Mouse (Mus musculus) megakaryocyte progenitor cell, adult 5-6 weeks (primary cell): Measurements from ENCODE around the gene Lipe. TPM values are rescaled to one million over a fixed set of nuclear protein-coding genes. Genes with fewer than 3 reads are reported as not detected.

Experiments used
- ATAC-seq: replicated peaks from 2 replicates; pipeline ENCODE4 v1.8.0; 2016; ENCODE audit warnings: mild to moderate bottlenecking, moderate TSS enrichment, inconsistent platforms; ENCODE audit not compliant: poor library complexity
- total RNA-seq, 2 experiments: library from RNA; stranded (forward) in 1 of 2; stranded (reverse) in 1 of 2; fragments of 157-497, 149-512 nt in 1 of 2; fragments of 200-1000 nt in 1 of 2; gene quantifications; 2 replicates each; pipeline versions ENCODE4 v1.2.3 to v1.2.4; 2015 to 2017

Gene Lipe
- total RNA-seq, 2 experiments from 2014 or later = 7.2 to 9.8 TPM

DNA sequence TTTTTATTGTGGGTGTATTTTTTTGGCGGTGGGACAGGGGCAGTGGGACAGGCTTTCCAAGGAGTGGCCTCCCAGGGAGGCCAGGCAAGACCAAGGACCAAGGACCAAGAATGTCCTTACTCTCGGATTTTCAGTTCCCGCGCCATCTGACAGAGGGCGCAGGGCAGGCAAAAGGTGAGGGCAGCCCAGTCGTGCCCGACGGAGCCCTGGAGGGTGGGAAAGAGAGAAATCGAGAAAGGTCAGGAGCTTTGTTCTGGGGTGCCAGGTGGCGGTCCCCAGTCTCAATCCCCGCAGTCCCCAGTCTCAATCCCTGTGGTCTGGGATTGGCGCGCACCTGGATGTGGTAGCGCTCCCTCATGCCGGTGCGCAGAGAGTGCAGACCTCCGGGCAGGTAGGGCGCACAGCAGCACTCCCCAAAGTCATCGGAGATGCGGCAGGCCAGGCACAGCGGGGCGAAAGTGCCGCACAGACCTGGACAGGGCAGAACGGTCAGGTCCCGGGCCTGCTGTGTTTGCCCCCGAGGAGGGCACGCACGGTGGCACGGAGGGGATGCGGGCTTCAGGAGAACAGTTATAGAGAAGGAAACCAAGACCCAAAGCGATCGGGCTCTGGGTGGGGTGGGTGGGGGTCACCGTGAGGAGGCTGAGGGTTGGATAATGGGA, 30.7 kb downstream of the Lipe start:
- ATAC-seq = peak; percentile 44

DNA sequence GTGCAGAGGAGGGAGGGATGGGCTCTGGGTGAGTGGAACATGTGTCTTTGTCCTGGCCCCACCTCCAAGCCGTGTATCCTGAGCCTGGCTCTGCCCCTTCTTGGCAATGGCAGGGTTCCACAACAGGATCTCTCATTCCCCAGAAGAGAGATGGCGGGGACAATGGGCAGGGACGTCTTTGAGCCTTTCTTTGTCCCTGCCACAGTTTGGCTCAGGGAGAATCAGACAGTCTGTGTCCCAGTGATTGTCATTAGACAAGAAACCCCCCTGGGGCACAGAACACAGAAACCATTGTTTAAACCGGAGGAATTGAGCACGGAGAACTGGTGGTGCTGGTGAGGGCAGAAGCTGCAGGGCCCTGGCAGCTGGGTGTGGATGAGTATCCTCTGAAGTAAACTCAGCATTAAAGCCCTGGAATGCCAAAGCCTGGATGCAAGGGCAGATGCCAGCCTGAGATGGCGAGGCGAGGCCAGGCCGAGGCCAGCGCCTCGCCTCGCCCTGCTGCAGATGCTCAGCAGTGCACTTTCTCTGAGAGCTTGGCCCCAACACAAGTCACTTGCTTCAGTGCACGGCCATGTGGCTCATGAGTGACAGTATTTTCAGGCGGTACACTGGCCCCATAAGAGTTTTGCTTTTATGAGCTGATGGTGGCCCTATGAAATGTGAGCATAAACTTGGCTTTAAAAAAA, 32.4 kb downstream of the Lipe start:
- no peak for ATAC-seq

DNA sequence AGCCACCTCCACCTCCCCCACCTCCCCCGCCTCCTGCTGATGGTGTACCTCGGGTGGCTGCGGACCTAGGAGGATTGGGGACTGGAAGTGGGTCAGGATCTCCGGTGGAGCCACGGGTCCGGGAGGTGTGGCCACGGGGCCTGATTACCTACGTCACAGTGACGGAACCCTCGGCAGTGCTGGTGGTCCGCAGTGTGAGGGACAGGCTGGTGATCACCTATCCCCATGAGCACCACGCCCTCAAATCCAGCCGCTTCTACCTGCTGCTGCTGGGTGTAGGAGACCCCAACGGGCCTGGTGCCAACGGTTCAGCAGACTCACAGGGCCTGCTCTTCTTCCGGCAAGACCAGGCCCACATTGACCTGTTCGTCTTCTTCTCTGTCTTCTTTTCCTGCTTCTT, 34.9 kb downstream of the Lipe start:
- ATAC-seq = no peak

DNA sequence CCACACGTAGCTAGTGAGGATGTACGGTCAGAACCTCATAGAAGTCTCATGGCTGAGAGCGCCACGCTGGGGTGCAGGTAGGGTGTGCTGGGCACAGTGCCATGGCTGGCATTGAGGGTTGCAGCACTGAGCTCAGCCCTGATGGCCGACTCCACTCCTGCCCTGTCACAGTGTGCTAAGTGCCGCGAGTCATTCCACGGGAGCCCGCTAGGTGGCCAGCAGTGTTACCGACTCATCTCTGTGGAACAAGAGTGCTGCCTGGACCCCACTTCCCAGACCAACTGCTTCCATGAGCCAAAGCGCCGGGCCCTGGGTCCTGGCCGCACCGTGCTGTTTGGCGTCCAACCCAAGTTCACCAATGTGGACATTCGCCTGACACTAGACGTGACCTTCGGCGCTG, 35.4 kb downstream of the Lipe start:
- ATAC-seq = peak; percentile 23

DNA sequence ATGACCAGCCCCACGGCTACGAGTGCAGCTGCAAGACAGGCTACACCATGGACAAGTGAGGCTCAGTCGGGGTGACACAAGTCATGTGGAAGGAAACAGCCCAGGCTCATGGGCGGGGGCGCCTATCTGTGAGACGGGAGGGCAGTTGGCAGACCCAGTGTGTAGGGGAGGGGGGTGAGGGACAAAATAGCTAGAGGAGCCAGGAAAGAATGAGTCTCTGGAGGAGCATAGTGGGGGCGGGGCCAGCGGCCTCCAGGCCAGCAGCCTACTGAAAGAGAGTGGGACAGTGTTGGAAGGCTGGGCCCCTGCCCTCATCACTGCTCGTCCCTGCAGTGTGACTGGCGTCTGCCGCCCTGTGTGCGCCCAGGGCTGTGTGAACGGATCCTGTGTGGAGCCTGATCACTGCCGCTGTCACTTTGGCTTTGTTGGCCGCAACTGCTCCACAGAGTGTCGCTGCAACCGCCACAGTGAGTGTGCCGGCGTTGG, 39.7 kb downstream of the Lipe start:
- ATAC-seq = no peak

DNA sequence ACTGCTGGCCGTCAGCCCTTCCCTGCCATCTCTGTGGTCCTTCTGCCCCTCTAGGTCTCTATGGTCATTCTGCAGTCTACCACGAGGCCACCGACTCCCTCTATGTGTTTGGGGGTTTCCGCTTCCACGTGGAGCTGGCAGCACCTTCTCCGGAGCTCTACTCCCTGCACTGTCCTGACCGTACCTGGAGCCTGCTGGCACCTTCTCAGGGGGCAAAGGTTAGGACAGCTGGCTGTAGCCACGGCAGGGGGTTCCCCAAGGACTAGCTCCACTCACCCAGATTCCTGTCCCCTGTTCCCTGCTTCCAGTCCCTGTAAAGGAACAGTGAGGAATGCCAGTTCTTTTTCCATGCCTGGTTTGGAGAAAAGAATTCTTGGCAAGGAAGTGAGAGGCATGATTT, 49.6 kb downstream of the Lipe start:
- ATAC-seq = no peak

DNA sequence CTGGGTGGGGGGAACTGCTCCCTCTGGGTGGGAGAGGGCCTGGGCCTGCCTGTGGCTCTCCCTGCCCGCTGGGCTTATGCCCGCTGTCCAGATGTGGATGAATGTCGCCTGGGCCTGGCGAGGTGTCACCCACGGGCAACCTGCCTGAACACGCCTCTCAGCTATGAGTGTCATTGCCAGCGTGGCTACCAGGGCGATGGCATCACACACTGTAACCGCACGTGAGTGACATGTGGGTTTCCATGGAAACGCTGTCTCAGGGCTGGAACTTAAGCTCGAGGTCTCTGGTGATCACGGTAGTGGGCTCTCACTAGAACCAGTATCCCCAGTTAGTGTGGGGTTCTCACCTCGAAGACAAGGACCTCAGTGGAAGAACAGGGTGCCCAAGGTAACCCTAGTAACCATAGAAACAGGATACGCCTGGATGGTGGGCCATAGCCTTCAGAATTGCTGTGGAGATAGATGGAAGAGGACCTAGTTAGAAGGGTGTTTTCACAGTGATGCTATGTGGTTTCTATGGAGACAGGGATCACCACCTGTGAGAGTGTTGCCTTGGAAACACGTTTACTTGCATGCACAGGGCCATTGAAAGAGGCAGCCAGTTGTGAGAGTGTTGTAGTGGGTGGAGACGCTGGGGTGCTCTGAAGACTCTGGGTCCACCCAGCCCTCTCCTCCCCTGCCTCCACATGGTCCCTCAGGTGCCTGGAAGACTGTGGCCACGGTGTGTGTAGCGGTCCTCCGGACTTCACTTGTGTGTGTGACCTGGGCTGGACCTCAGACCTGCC, 57.3 kb downstream of the Lipe start:
- ATAC-seq = no peak

DNA sequence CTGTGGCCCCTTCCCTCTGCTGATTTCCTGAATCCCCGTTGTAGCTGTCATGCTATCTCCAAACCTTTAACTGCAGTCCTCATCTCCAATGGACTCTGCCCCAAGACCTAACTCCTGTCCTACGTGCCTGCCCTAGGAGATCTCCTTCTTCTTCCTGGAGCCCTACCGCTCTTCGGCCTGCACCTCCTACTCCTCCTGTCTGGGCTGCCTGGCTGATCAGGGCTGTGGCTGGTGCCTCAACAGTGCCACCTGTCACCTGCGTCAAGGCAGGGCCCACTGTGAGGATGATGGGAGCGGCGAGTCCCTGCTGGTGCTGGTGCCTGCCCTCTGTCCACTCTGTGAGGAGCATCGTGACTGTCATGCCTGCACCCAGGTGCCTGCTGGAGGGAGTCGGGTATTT, 59.2 kb downstream of the Lipe start:
- ATAC-seq = no peak

DNA sequence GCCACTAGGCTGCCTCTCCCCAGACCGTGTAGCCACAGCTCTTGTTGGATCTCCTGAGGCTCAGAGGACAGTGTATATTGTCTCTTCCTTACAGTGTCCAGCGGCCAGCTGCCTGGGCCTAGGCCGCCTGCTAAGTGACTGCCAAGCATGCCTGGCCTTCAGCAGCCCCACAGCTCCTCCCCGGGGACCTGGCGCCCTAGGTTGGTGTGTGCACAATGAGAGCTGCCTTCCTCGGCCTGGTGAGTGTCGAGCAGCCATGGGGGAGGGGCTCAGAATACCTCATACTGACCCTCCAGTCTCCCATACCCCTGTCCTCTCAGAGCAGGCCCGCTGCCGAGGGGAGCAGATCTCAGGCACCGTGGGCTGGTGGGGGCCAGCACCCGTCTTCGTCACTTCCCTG, 64.0 kb downstream of the Lipe start:
- ATAC-seq = no peak

DNA sequence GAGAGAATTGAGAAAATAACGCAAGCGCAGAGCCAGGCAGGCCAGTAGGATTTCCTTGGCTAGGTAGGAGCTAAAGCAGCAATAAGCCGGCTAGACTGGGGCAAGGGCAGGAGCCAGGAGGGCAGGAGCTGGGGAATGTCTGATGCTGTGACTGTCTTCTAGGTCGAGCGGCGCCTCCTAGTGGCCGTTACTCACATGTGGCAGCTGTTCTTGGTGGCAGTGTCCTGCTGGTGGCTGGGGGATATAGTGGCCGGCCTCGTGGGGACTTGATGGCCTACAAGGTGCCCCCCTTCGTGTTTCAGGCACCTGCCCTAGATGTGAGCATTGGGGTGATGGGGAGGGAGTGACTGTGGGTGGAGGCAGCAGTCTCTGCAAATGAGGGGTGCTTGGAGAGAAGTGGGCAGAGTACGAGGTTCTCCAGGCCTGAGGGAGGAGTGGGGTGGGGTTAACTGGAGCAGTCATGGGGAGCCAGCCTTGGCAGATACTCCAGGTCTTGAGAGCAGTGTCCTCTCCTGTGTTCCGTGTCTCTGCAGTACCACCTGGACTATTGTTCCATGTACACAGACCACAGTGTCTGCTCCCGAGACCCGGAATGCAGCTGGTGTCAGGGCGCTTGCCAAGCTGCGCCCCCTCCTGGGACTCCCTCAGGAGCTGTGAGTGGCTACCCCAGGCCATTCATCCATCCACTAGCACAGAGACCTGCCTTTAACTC, 64.8 kb downstream of the Lipe start:
- ATAC-seq = peak; percentile 96

Other genes starting within 250 kb of the Lipe start
- gene Pou2f2, start 219.0 kb downstream of the Lipe start, total RNA-seq (2015) = 13.8 and 18.1 TPM in 2 replicates
- 2.1 and 4.1 TPM in 2 replicates for gene Pou2f2, start 219.0 kb downstream of the Lipe start, total RNA-seq (2017)
- gene Dedd2, start 178.1 kb downstream of the Lipe start, total RNA-seq (2015) = 10.7 and 11.0 TPM in 2 replicates
- gene Dedd2, start 178.1 kb downstream of the Lipe start, total RNA-seq (2017) = 14.5 and 17.2 TPM in 2 replicates
- gene Zfp526, start 177.3 kb downstream of the Lipe start, total RNA-seq (2015) = 7.2 and 7.6 TPM in 2 replicates
- gene Zfp526, start 177.3 kb downstream of the Lipe start, total RNA-seq (2017) = 7.5 and 7.6 TPM in 2 replicates
- 84.9 and 93.2 TPM in 2 replicates for gene Gsk3a, start 160.9 kb downstream of the Lipe start, total RNA-seq (2015)
- gene Gsk3a, start 160.9 kb downstream of the Lipe start, total RNA-seq (2017) = 57.8 and 60.3 TPM in 2 replicates
- 5.2 and 5.6 TPM in 2 replicates for gene Erf, start 147.9 kb downstream of the Lipe start, total RNA-seq (2015)
- gene Erf, start 147.9 kb downstream of the Lipe start, total RNA-seq (2017) = 6.6 and 6.9 TPM in 2 replicates
- gene Cic, start 131.0 kb downstream of the Lipe start, total RNA-seq (2015) = 67.4 and 67.8 TPM in 2 replicates
- 19.0 and 24.4 TPM in 2 replicates for gene Cic, start 131.0 kb downstream of the Lipe start, total RNA-seq (2017)
- gene Pafah1b3, start 100.7 kb downstream of the Lipe start, total RNA-seq (2015) = 10.9 and 20.0 TPM in 2 replicates
- gene Pafah1b3, start 100.7 kb downstream of the Lipe start, total RNA-seq (2017) = 14.7 and 15.0 TPM in 2 replicates
- gene Prr19, start 97.3 kb downstream of the Lipe start, total RNA-seq (2015) = not detected in 2 replicates
- not detected in 2 replicates for gene Prr19, start 97.3 kb downstream of the Lipe start, total RNA-seq (2017)
- not detected in 2 replicates for gene Tmem145, start 92.6 kb downstream of the Lipe start, total RNA-seq (2015)
- not detected in 2 replicates for gene Tmem145, start 92.6 kb downstream of the Lipe start, total RNA-seq (2017)
- 2.2 and 2.5 TPM in 2 replicates for gene Megf8, start 81.5 kb downstream of the Lipe start, total RNA-seq (2015)
- gene Megf8, start 81.5 kb downstream of the Lipe start, total RNA-seq (2017) = 3.5 and 3.9 TPM in 2 replicates
- gene Cnfn, start 29.0 kb downstream of the Lipe start, total RNA-seq (2015) = not detected in 2 replicates
- not detected in 2 replicates for gene Cnfn, start 29.0 kb downstream of the Lipe start, total RNA-seq (2017)
- gene Cxcl17, start 14.2 kb upstream of the Lipe start, total RNA-seq (2015) = not detected in 2 replicates
- gene Cxcl17, start 14.2 kb upstream of the Lipe start, total RNA-seq (2017) = not detected in 2 replicates
- 62.9 and 87.1 TPM in 2 replicates for gene Ceacam1, start 78.9 kb upstream of the Lipe start, total RNA-seq (2015)
- gene Ceacam1, start 78.9 kb upstream of the Lipe start, total RNA-seq (2017) = 21.0 and 23.6 TPM in 2 replicates
- gene Ceacam2, start 141.1 kb upstream of the Lipe start, total RNA-seq (2015) = 0.07 TPM in 1 of 2 replicates, not detected in the other
- gene Ceacam2, start 141.1 kb upstream of the Lipe start, total RNA-seq (2017) = 0.46 TPM in 1 of 2 replicates, not detected in the other
- not detected in 2 replicates for gene Erich4, start 217.2 kb upstream of the Lipe start, total RNA-seq (2015)
- not detected in 2 replicates for gene Erich4, start 217.2 kb upstream of the Lipe start, total RNA-seq (2017)
- gene Dmac2, start 220.7 kb upstream of the Lipe start, total RNA-seq (2015) = 24.5 and 30.0 TPM in 2 replicates
- gene Dmac2, start 220.7 kb upstream of the Lipe start, total RNA-seq (2017) = 34.0 and 34.9 TPM in 2 replicates
- 5.1 and 7.4 TPM in 2 replicates for gene B3gnt8, start 227.9 kb upstream of the Lipe start, total RNA-seq (2015)
- 13.2 and 22.2 TPM in 2 replicates for gene B3gnt8, start 227.9 kb upstream of the Lipe start, total RNA-seq (2017)